Mouse (Mus musculus): ENCODE measurements around the gene Prkce. TPM values are rescaled to one million over a fixed set of nuclear protein-coding genes. Genes with fewer than 3 reads are reported as not detected.
A peak's percentile ranks its signal among the peaks of the same experiment; 100 is the strongest.

The Prkce gene
- polyA plus RNA-seq, 1 experiment from 2014 or later, result 6.2 TPM

DNA sequence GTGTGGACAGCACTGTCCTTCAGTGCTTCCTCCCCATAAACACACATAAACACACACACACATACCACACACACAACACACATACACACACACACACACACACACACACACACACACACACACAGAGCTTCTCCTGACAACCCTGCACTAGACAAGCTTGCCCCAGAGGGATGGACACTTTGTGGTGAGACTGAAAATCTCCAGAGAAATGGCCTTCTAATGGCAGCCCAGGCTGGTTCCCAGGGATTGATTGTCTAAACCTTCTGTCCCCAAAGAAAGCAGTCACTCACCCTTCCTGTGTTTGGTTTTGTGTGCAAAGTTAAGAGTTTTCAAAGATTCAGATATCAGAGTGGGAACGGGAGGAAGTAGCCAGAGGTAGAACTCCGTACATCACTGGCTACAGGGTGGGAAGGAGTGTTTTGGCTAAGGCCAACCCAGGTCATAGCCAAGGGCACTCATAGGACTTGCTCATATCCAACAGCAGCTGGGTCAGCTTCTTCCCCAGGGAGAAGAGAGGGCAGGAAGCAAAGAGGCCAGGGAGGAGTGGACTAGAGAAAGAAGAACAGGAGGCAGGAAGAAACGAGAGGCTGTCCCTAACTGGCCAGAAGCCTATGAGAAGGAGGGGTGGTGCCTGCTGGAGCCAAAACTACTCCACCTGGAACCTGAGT lies 450.1 kb downstream of the Prkce start:
- Histone ChIP-seq H3K4me2 (no peak overlapping the region), H3K4me1 (peaks cover 32% of the 10 kb centered on the region), H3K27ac (replicated peaks) (peak overlapping the region; percentile 34; the same call in 1 of the 2 replicates), H3K9ac (no peak overlapping the region), H3K27me3 (replicated peaks) (no peaks in the 10 kb centered on the region), H3K36me3 (peaks cover 16% of the 10 kb centered on the region), H3K4me3 (no peak overlapping the region), H3K9me3 (no peaks in the 10 kb centered on the region)
- WGBS, result 43% methylated on average over 3 of the region's 3 CpGs
- ATAC-seq (ENCODE audit: extremely low read depth, insufficient number of reproducible peaks, low FRiP score, low TSS enrichment), result no peak

DNA sequence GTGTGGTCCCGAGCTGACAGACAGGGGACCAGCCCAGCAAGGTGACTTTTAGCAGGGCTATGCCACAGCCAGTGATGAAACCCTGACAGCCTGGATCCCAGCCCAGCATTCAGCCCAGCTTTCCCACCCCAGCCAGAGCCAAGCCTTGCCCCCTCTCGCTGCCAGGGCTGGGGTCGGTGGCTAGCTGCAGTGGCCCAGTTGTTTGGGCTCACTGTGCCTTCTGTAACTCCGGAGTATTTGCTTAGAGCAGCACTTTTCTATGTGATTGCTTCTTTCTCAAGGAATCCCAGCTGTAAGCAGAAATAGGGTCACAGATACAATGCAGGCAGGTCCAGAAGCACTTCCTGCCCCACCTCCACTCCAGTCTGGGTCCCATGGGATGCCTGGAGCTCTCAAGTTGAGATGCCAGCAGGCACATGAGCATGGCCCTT lies 450.9 kb downstream of the Prkce start:
- Histone ChIP-seq H3K4me1 (peaks cover 32% of the 10 kb centered on the region), H3K9ac (no peak overlapping the region), H3K36me3 (peaks cover 16% of the 10 kb centered on the region), H3K27ac (replicated peaks) (peak overlapping the region; percentile 34; the same call in 1 of the 2 replicates), H3K27me3 (replicated peaks) (no peaks in the 10 kb centered on the region), H3K4me2 (no peak overlapping the region), H3K9me3 (no peaks in the 10 kb centered on the region), H3K4me3 (no peak overlapping the region)
- WGBS, result 48% methylated on average over 4 of the region's 4 CpGs
- no peak for ATAC-seq (ENCODE audit: extremely low read depth, insufficient number of reproducible peaks, low FRiP score, low TSS enrichment)

DNA sequence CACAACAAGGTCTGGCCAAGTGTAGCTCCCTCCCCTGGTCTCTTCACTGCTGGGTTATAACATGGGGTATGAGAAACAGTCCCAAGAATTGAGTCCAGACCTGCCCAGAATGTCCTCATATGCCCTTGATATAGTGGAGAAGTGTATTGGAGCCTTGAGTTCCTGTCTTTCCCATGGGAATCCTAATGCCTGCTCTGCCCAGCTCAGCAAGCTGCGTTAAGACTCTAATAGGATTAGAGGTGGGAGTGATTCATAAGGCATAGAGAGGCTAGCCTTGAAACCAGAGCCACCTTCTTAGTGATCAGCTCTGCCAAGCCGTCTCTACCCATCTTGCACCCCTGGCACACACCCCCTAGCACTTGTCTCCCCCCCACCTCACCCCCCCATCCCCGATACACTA lies 455.3 kb downstream of the Prkce start:
- no peak overlapping the region for H3K27ac ChIP-seq (replicated peaks)
- H3K9me3 ChIP-seq, result no peaks in the 10 kb centered on the region
- no peaks in the 10 kb centered on the region for H3K27me3 ChIP-seq (replicated peaks)
- no peak for ATAC-seq (ENCODE audit: extremely low read depth, insufficient number of reproducible peaks, low FRiP score, low TSS enrichment)
- H3K4me2 ChIP-seq, result no peak overlapping the region
- 82% methylated on average over 3 of the region's 3 CpGs for WGBS
- no peak overlapping the region for H3K9ac ChIP-seq
- H3K36me3 ChIP-seq, result peaks cover 22% of the 10 kb centered on the region
- H3K4me1 ChIP-seq, result peaks cover 28% of the 10 kb centered on the region
- no peak overlapping the region for H3K4me3 ChIP-seq

DNA sequence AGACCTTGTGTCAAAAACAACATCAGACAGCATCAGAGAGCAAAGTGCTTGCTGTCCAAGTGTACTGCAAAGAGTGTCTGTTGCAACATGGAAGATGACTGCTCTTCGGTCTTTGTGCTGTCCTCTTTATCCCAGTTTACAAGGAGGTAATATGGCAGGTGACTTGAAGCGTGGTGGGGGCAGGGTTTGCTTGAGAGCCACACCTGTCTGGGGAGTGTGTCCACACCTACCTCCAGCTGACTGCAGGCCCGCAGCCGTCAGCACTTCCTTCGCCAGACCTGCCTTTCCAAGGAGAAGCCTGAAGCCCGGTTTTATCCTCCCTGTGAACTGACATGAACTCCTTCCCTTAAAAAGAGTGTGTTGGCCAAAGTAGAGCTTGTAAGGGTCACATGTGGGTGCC lies 458.9 kb downstream of the Prkce start:
- Histone ChIP-seq H3K4me2 (no peak overlapping the region), H3K9me3 (no peaks in the 10 kb centered on the region), H3K27ac (replicated peaks) (no peak overlapping the region), H3K4me3 (no peak overlapping the region), H3K4me1 (peaks cover 9% of the 10 kb centered on the region), H3K27me3 (replicated peaks) (no peaks in the 10 kb centered on the region), H3K9ac (no peak overlapping the region), H3K36me3 (peaks cover 23% of the 10 kb centered on the region)
- 78% methylated on average over 6 of the region's 6 CpGs for WGBS
- ATAC-seq (ENCODE audit: extremely low read depth, insufficient number of reproducible peaks, low FRiP score, low TSS enrichment), result no peak

DNA sequence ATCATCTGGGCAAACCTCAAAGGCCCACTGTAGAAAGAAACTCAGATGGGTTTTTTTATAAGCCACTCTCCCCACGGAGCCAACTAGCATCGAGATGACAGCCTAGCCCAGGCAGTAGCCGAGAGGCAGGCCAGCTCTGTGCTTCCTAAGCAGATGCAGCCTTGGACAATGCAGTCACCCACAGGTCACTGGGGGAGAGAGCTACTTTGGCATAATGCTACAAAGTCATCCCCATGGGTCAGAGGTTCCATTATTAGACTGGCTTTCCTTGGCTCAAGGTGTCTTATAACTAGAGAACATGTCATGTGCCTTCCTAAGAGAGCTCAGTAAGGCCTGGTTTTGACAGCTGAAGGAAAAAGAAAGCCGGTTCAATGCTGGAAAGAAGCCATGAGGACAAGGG lies 465.5 kb downstream of the Prkce start:
- Histone ChIP-seq H3K4me3 (no peak overlapping the region), H3K4me2 (no peak overlapping the region), H3K27ac (replicated peaks) (no peak overlapping the region), H3K9ac (no peak overlapping the region), H3K36me3 (peaks cover 23% of the 10 kb centered on the region), H3K27me3 (replicated peaks) (no peaks in the 10 kb centered on the region), H3K9me3 (no peaks in the 10 kb centered on the region), H3K4me1 (0 out of 2 replicates have a peak, but pooled peaks cover 2% of the 10 kb centered on the region)
- ATAC-seq (ENCODE audit: extremely low read depth, insufficient number of reproducible peaks, low FRiP score, low TSS enrichment), result no peak
- WGBS, result 77% methylated on average over 4 of the region's 4 CpGs

DNA sequence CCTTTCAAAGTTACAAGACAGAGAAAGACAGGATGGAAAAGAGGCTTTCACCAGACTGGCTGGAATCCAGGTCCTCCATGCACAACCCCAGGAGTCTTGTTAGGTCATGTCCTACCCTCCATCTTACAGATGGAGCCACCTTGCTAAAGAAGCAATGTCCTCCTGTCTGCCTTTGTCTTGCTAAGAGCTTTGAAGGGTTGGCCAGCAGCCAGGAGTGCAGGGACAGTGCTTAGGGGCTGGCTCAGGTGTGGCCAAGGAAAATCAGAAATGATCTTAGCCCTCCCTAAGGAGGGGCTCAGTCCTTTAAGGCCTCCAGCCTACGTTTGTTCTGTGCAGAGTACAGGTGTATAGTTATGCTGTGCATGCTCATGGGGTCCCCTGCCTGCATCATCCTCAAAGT lies 469.7 kb downstream of the Prkce start:
- no peak overlapping the region for H3K4me3 ChIP-seq
- peaks cover 1% of the 10 kb centered on the region for H3K36me3 ChIP-seq
- WGBS, result 72% methylated on average over 1 of the region's 1 CpGs
- H3K9ac ChIP-seq, result no peak overlapping the region
- H3K4me2 ChIP-seq, result no peak overlapping the region
- no peaks in the 10 kb centered on the region for H3K9me3 ChIP-seq
- no peak overlapping the region for H3K27ac ChIP-seq (replicated peaks)
- no peak for ATAC-seq (ENCODE audit: extremely low read depth, insufficient number of reproducible peaks, low FRiP score, low TSS enrichment)
- 0 out of 2 replicates have a peak, but pooled peaks cover 2% of the 10 kb centered on the region for H3K4me1 ChIP-seq
- H3K27me3 ChIP-seq (replicated peaks), result no peaks in the 10 kb centered on the region

DNA sequence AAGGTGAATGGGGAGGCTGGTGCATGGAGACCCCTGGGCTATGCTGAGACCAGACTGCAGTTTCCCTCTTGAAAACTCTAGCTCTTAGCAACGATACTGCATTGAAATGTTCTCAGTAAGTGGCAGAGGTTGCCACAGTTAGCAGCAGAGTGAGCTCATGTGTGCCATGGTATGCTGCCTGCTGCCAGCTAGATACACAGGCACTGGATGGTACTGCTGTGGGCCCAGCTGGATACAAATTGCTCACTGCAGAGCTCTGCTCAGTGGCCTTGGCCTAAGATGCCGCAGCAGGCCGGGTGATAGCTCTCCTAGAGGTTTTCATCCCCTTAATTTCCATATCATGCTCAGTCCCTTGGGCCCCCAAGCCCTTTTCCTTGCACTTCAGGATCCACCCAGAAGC lies 471.7 kb downstream of the Prkce start:
- Histone ChIP-seq H3K27me3 (replicated peaks) (no peaks in the 10 kb centered on the region), H3K4me2 (no peak overlapping the region), H3K9ac (no peak overlapping the region), H3K4me3 (no peak overlapping the region), H3K27ac (replicated peaks) (no peak overlapping the region), H3K9me3 (no peaks in the 10 kb centered on the region), H3K4me1 (0 out of 2 replicates have a peak, but pooled peaks cover 2% of the 10 kb centered on the region), H3K36me3 (no peaks in the 10 kb centered on the region; the same call in 1 of the 2 replicates)
- WGBS, result 77% methylated on average over 3 of the region's 3 CpGs
- ATAC-seq (ENCODE audit: extremely low read depth, insufficient number of reproducible peaks, low FRiP score, low TSS enrichment), result no peak

DNA sequence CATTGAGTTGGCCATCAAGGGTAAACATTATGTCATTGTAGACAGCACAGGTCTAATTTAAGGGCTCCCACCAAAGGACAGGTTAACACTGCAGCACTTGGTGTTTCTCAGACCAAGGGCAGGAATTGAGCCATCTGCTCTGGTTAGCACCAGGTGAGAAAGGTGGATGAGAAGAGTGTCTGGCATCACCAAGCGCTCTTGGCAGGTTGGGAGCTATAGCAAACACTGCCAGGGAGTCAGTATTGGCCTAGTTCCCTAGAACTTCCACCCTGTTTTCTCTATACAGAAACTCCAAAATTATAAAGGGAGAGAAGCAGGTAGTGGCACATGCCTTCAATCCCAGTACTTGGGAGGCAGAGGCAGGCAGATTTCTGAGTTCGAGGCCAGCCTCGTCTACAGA lies 479.6 kb downstream of the Prkce start:
- Histone ChIP-seq H3K27me3 (replicated peaks) (no peaks in the 10 kb centered on the region), H3K36me3 (no peaks in the 10 kb centered on the region), H3K4me1 (no peaks in the 10 kb centered on the region), H3K27ac (replicated peaks) (no peak overlapping the region), H3K9ac (no peak overlapping the region), H3K9me3 (no peaks in the 10 kb centered on the region), H3K4me2 (no peak overlapping the region), H3K4me3 (no peak overlapping the region)
- WGBS, result 88% methylated on average over 3 of the region's 3 CpGs
- ATAC-seq (ENCODE audit: extremely low read depth, insufficient number of reproducible peaks, low FRiP score, low TSS enrichment), result no peak

DNA sequence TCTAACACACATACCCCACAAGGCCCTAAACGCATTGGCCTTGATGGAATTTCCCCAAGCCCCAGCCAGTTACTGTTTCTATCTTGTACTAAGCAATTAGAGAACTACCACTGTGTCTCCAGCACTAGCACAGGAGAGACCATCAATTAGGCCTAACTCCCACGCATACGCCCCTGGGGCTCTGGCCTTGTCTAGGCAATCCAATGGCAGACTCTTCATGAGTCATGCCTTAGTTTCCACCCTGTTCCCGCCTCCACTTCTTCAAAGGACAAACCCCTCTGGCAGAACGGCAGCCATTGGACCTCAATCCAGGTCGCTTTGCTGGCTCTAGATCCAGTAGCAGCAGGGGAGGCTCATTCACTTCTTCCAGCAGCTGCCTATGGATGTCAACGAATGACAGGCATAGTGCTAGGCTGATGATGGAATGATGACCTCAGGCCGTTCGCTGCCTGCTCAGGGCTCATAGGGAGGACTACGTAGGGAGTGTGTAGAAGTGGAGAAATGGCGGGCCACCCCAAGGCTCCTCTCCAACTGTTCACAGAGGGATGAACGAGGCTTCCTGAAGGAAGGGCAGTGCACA lies 481.4 kb downstream of the Prkce start:
- Histone ChIP-seq H3K36me3 (no peaks in the 10 kb centered on the region), H3K27ac (replicated peaks) (no peak overlapping the region), H3K9ac (no peak overlapping the region), H3K27me3 (replicated peaks) (no peaks in the 10 kb centered on the region), H3K4me2 (no peak overlapping the region), H3K9me3 (no peaks in the 10 kb centered on the region), H3K4me3 (no peak overlapping the region), H3K4me1 (no peaks in the 10 kb centered on the region)
- 83% methylated on average over 12 of the region's 12 CpGs for WGBS
- no peak for ATAC-seq (ENCODE audit: extremely low read depth, insufficient number of reproducible peaks, low FRiP score, low TSS enrichment)

DNA sequence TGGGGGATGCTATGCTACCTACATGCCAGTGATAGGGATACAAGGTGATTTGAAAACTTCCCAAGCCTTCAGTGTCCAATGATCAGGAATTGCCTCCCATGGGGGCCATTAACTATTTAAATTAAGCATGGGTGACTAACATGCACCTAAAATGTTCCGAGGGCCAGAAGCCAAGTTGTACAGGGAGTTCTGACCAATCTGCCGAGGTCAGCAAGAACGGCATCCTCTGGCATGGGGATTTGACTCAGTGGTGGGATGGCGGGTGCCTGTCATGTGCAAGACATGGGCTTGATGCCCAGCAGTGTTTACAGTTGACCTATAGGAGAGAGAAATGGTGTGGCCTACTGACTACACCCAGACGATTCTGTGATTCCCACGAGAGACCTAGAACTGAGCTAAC lies 482.7 kb downstream of the Prkce start:
- Histone ChIP-seq H3K4me2 (no peak overlapping the region), H3K9me3 (no peaks in the 10 kb centered on the region), H3K9ac (no peak overlapping the region), H3K36me3 (peaks cover 7% of the 10 kb centered on the region), H3K27me3 (replicated peaks) (no peaks in the 10 kb centered on the region), H3K4me1 (no peaks in the 10 kb centered on the region), H3K27ac (replicated peaks) (no peak overlapping the region), H3K4me3 (no peak overlapping the region)
- no peak for ATAC-seq (ENCODE audit: extremely low read depth, insufficient number of reproducible peaks, low FRiP score, low TSS enrichment)
- WGBS, result 89% methylated on average over 6 of the region's 6 CpGs

DNA sequence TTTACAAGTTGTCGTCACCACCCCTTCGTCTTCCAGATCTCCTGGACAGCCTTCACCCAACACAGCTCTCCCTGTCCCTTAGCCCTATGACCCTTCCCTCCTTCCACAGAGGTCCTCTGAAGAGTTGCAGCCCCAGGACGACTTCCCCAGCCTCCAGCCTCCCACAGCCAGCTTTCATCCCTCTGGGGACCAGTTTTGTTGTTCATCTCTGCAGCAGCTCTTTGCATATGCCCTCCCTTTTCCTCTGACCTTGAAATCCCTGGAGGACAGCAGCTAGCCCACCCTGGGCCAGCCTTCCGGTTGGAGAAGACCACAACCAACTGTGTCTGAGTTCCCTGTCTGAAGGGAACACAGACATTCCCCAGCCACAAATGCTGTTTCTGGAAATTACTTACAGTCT lies 483.5 kb downstream of the Prkce start:
- Histone ChIP-seq H3K4me3 (no peak overlapping the region), H3K4me2 (no peak overlapping the region), H3K9me3 (no peaks in the 10 kb centered on the region), H3K27ac (replicated peaks) (no peak overlapping the region), H3K27me3 (replicated peaks) (no peaks in the 10 kb centered on the region), H3K9ac (no peak overlapping the region), H3K4me1 (0 out of 2 replicates have a peak, but pooled peaks cover 2% of the 10 kb centered on the region), H3K36me3 (peaks cover 11% of the 10 kb centered on the region)
- no peak for ATAC-seq (ENCODE audit: extremely low read depth, insufficient number of reproducible peaks, low FRiP score, low TSS enrichment)
- WGBS, result 57% methylated on average over 4 of the region's 4 CpGs

DNA sequence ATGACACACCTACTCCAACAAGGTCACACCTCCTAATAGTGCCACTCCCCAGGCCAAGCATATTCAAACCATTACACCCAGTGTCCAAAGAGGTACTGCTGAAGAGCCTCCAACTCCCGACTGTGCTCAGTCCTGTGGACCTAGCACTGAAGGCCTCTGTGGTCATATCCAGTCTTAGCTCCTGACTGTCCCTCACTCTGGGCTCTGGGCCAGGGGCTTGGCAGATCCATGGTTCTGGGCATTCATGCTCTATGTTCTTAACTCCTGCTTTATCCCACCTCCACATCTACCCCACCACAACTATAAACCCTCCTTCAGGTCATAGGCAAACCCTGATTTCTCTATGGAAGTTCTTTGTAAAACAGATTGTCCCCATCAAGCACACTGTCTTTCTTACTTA lies 485.2 kb downstream of the Prkce start:
- no peak overlapping the region for H3K27ac ChIP-seq (replicated peaks)
- H3K9me3 ChIP-seq, result no peaks in the 10 kb centered on the region
- no peak overlapping the region for H3K9ac ChIP-seq
- no peak for ATAC-seq (ENCODE audit: extremely low read depth, insufficient number of reproducible peaks, low FRiP score, low TSS enrichment)
- peaks cover 11% of the 10 kb centered on the region for H3K36me3 ChIP-seq
- no peak overlapping the region for H3K4me3 ChIP-seq
- WGBS, result 77% methylated on average over 1 of the region's 1 CpGs
- no peaks in the 10 kb centered on the region for H3K27me3 ChIP-seq (replicated peaks)
- H3K4me1 ChIP-seq, result peaks cover 13% of the 10 kb centered on the region; the same call in 1 of the 2 replicates
- H3K4me2 ChIP-seq, result no peak overlapping the region

Measured in heart, embryonic 13.5 days (tissue).